Mouse (Mus musculus): Measurements from ENCODE around the gene Itpkc. TPM values are rescaled to one million over a fixed set of nuclear protein-coding genes. Genes with fewer than 3 reads are reported as not detected.

Gene Itpkc
- total and polyA plus RNA-seq, 3 experiments = 4.0 to 8.1 (median 4.0) TPM

DNA sequence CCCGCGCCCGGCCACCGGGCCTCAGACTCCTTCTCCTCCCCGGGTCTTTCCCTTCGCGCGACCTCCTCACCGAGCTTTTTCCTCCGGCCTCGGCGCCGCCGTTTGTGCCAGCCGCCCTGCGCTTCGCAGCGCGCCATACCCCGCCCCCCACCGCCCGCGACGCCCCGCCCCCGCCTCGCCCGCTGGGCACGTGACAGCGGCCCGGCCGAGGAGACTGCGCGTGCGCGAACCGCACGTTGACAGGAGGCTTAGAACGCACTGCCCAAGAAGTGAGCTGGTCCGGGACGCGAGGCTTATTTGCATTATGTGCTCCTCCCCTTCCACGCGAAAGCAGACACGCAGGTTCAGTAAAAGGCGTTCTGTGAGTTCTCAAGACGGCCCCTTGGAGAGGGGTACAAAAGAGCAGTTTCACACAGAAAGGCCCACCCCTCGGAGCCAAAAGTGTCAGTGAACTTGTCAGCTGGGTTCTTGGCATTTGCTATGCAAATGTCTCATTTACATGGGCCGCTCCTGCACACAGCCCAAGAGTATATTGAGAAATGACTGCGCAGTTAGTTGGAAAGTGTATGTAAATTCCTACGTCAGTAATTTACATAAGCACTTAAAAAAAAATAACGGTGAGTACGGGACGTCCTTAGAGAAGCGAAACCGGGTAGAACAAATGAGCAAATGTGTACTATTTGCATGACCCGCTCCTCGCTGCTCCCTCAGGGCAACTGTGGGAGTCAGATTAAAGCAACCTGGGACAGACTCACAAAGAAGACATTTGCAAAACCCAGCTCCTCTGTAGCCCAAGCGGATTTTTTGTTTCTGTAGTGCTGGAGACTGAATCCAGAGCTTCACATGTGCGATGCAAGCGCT is 61.6 kb downstream of the Itpkc start, which contains the start of gene Egln2:
TSS of gene Egln2 (minus strand) at position 189 of the 861 bp plus-strand sequence.
- in situ Hi-C loops (cut with MboI; ENCODE audit: low pct_ligation_motif_present, low pct_unique_long_range_greater_than_20kb, low sequenced_read_pairs) = no loop called here
- TF ChIP-seq SMC3 (IDR thresholded peaks at IDR 0.05; ENCODE audit: low read depth, low read length) (0 out of 2 replicates have a peak, but pooled peaks have one; percentile 0), SIN3A (IDR thresholded peaks at IDR 0.05; ENCODE audit: low read length) (peak; percentile 76), MAZ (IDR thresholded peaks at IDR 0.05; ENCODE audit: low read depth, low read length) (0 out of 2 replicates have a peak, but pooled peaks have one; percentile 57), USF1 (IDR thresholded peaks at IDR 0.05; ENCODE audit: low read depth, low read length) (peak; percentile 84), NELFE (IDR thresholded peaks at IDR 0.05; ENCODE audit: low read depth, low read length) (peak; percentile 84), MXI1 (IDR thresholded peaks at IDR 0.05; ENCODE audit: low read depth, low read length) (no peak; the same call in 1 of the 2 replicates), PAX5 (IDR thresholded peaks at IDR 0.05; ENCODE audit: low read length) (no peak), CTCF (conservative IDR thresholded peaks at IDR 0.05 in 1 of 2, IDR thresholded peaks at IDR 0.05 in 1 of 2; ENCODE audit: low read depth in 2 of 2, low read length in 2 of 2) (no peak), ZC3H11A (IDR thresholded peaks at IDR 0.05; ENCODE audit: low read depth, low read length) (no peak), UBTF (IDR thresholded peaks at IDR 0.05; ENCODE audit: low read depth, low read length) (no peak), CHD1 (IDR thresholded peaks at IDR 0.05; ENCODE audit: low read depth, low read length) (no peak), POLR2AphosphoS2 (IDR thresholded peaks at IDR 0.05; ENCODE audit: low read depth, low read length) (peak; percentile 64; the same call in 1 of the 2 replicates), EP300 (IDR thresholded peaks at IDR 0.05; ENCODE audit: low read length) (peak; percentile 82), TBP (conservative IDR thresholded peaks at IDR 0.05; ENCODE audit: low read depth, low read length) (peak; percentile 91), ETS1 (conservative IDR thresholded peaks at IDR 0.05; ENCODE audit: low read depth, low read length) (peak; percentile 95), ZMIZ1 (IDR thresholded peaks at IDR 0.05; ENCODE audit: low read depth, low read length) (peak; percentile 94), RCOR1 (conservative IDR thresholded peaks at IDR 0.05; ENCODE audit: low read depth, low read length) (peak; percentile 65; the same call in 1 of the 2 replicates), MAFK (IDR thresholded peaks at IDR 0.05; ENCODE audit: insufficient replicate concordance, low read length) (peak; percentile 77), JUND (conservative IDR thresholded peaks at IDR 0.05; ENCODE audit: low read depth, low read length) (peak; percentile 57), MEF2A (IDR thresholded peaks at IDR 0.05; ENCODE audit: borderline replicate concordance, low read depth, low read length) (peak; percentile 82; the same call in 1 of the 2 replicates), MAX (IDR thresholded peaks at IDR 0.05; ENCODE audit: low read length) (no peak), HCFC1 (IDR thresholded peaks at IDR 0.05; ENCODE audit: low read depth, low read length) (no peak; the same call in 1 of the 2 replicates), NRF1 (IDR thresholded peaks at IDR 0.05; ENCODE audit: low read depth, low read length) (peak; percentile 80), GABPA (IDR thresholded peaks at IDR 0.05; ENCODE audit: insufficient replicate concordance, low read depth, low read length) (no peak), CHD2 (IDR thresholded peaks at IDR 0.05; ENCODE audit: low read length) (no peak; the same call in 1 of the 2 replicates), BHLHE40 (IDR thresholded peaks at IDR 0.05; ENCODE audit: low read depth, low read length) (peak; percentile 91), KAT2A (IDR thresholded peaks at IDR 0.05; ENCODE audit: insufficient replicate concordance, low read length) (no peak), E2F4 (IDR thresholded peaks at IDR 0.05; ENCODE audit: insufficient replicate concordance, low read depth, low read length) (no peak), POLR2A (IDR thresholded peaks at IDR 0.05; ENCODE audit: low read depth, low read length) (peak; percentile 70), RAD21 (IDR thresholded peaks at IDR 0.05; ENCODE audit: low read depth, low read length) (no peak; the same call in 1 of the 2 replicates), ELF1 (IDR thresholded peaks at IDR 0.05; ENCODE audit: low read depth, low read length) (0 out of 2 replicates have a peak, but pooled peaks have one; percentile 23), IRF4 (IDR thresholded peaks at IDR 0.05; ENCODE audit: low read depth, low read length) (peak; percentile 89), USF2 (conservative IDR thresholded peaks at IDR 0.05; ENCODE audit: low read depth, low read length) (peak; percentile 64), ZKSCAN1 (IDR thresholded peaks at IDR 0.05; ENCODE audit: borderline replicate concordance, low read depth, low read length) (no peak), TCF12 (IDR thresholded peaks at IDR 0.05; ENCODE audit: low read depth, low read length) (peak; percentile 90), JUN (IDR thresholded peaks at IDR 0.05; ENCODE audit: insufficient read depth, low read depth, low read length) (peak; percentile 61), ZNF384 (IDR thresholded peaks at IDR 0.05; ENCODE audit: low read depth, low read length) (peak; percentile 98), MYC (IDR thresholded peaks at IDR 0.05; ENCODE audit: low read depth, low read length) (no peak; the same call in 1 of the 2 replicates)
- Histone ChIP-seq H3K4me3 (replicated peaks in 1 of 3; ENCODE audit: low read depth in 2 of 3, low read length in 2 of 3, poor library complexity in 1 of 3) (peak within 1 kb of the TSS; percentile 86 to 98 (median 92)), H3K27me3 (replicated peaks) (no peaks in the 10 kb centered on the region), H3K79me2 (replicated peaks; ENCODE audit: control insufficient read depth, extremely low read depth, insufficient read depth, poor library complexity, severe bottlenecking) (peaks cover 40% of the 10 kb centered on the region), H3K4me1 (ENCODE audit: control insufficient read depth in 1 of 2, insufficient read depth in 2 of 2) (peaks cover 27 to 60% of the 10 kb centered on the region in 2 experiments), H3K36me3 (replicated peaks in 1 of 2; ENCODE audit: control insufficient read depth in 1 of 2, insufficient read depth in 1 of 2, low read length in 1 of 2) (peaks cover 26 to 60% of the 10 kb centered on the region in 2 experiments), H3K9ac (ENCODE audit: insufficient read depth, low read depth) (peak within 1 kb of the TSS; percentile 90), H3K27ac (ENCODE audit: insufficient read depth, low read depth) (peak within 1 kb of the TSS; percentile 99), H3K4me2 (ENCODE audit: insufficient read depth, low read depth, poor library complexity, severe bottlenecking) (peak within 1 kb of the TSS; percentile 77), H3K9me3 (replicated peaks; ENCODE audit: low read length) (no peaks in the 10 kb centered on the region)
- dilution Hi-C loops (cut with MboI; ENCODE audit: extremely low pct_ligation_motif_present, extremely low pct_unique_long_range_greater_than_20kb, low sequenced_read_pairs) = no loop called here
- DNase-seq (ENCODE audit: extremely low read depth) = peak; percentile 98
